Mouse (Mus musculus): ENCODE data around the gene Dcun1d1. TPM values are rescaled to one million over a fixed set of nuclear protein-coding genes. Genes with fewer than 3 reads are reported as not detected.

Dcun1d1 gene
- polyA plus RNA-seq, 1 experiment from 2014 or later: 103 TPM

- Histone ChIP-seq H3K4me2 (no peak overlapping the region), H3K4me1 (no peaks in the 10 kb centered on the region), H3K27ac (no peak overlapping the region), H3K9ac (no peak overlapping the region), H3K4me3 (replicated peaks) (no peak overlapping the region), H3K9me3 (no peaks in the 10 kb centered on the region), H3K27me3 (no peaks in the 10 kb centered on the region), H3K36me3 (replicated peaks) (peaks cover 11% of the 10 kb centered on the region; the same call in 1 of the 2 replicates)
- no peak for ATAC-seq (ENCODE audit: low FRiP score)
- WGBS: 94% methylated on average over 9 of the region's 9 CpGs
Measured at GRCm38 (mm10) chr3:35849326-35849725, 87.9 kb downstream of the Dcun1d1 start.

Other genes with a start within 250 kb of the Dcun1d1 start
- 29.0 and 34.0 TPM in 2 replicates for gene Atp11b, start 183.3 kb downstream of the Dcun1d1 start, polyA plus RNA-seq (2016; fragmentation: Nextera tagmentation; extraction: Ambion mirVana)
- 30.1 and 32.7 TPM in 2 replicates for gene Mccc1, start 63.2 kb upstream of the Dcun1d1 start, polyA plus RNA-seq (2016; fragmentation: Nextera tagmentation; extraction: Ambion mirVana)
- gene Ccdc144b, start 116.1 kb upstream of the Dcun1d1 start, polyA plus RNA-seq (2016; fragmentation: Nextera tagmentation; extraction: Ambion mirVana): not detected in 2 replicates
- 90.5 and 92.3 TPM in 2 replicates for gene Acad9, start 128.5 kb upstream of the Dcun1d1 start, polyA plus RNA-seq (2016; fragmentation: Nextera tagmentation; extraction: Ambion mirVana)
- 9.0 and 11.4 TPM in 2 replicates for gene D3Ertd254e, start 213.6 kb upstream of the Dcun1d1 start, polyA plus RNA-seq (2016; fragmentation: Nextera tagmentation; extraction: Ambion mirVana)

Data from forebrain, embryonic 12.5 days (tissue).